Mouse (Mus musculus) liver, embryonic 14.5 days (tissue): ENCODE results near the gene Prkcb. TPM values are rescaled to one million over a fixed set of nuclear protein-coding genes. Genes with fewer than 3 reads are reported as not detected.

Source experiments
- ATAC-seq: fragments of 200-750 bp; cut with Nextera tagmentation; 2 replicates; pipeline ENCODE4 v1.8.0; 2017; ENCODE audit warnings: moderate number of reproducible peaks, mild to moderate bottlenecking, moderate library complexity; ENCODE audit not compliant: insufficient read depth
- DNase-seq, 3 experiments: peaks; one replicate each; pipeline ENCODE4 v3.0.0-alpha.2; 2012 to 2013; ENCODE audit warnings: low read depth in 3 of 3, low spot score in 3 of 3
- H3K27ac ChIP-seq: fragments of 300-500 bp; sonication (generic); 2 replicates; pipeline ENCODE4 v1.5.1; 2014; ENCODE audit warnings: moderate library complexity, mild to moderate bottlenecking, control low read depth, inconsistent platforms
- H3K27me3 ChIP-seq: fragments of 300-500 bp; sonication (generic); 2 replicates; pipeline ENCODE4 v1.6.1; 2014; ENCODE audit warnings: mild to moderate bottlenecking, low read length, moderate library complexity; ENCODE audit not compliant: control insufficient read depth, insufficient read depth
- H3K36me3 ChIP-seq: fragments of 300-500 bp; sonication (generic); replicated peaks from 2 replicates; pipeline ENCODE4 v1.6.1; 2014; ENCODE audit warnings: low read depth; ENCODE audit not compliant: control insufficient read depth, insufficient read depth
- H3K4me1 ChIP-seq, 2 experiments: fragments of 200-500 bp in 1 of 2; fragments of 300-500 bp in 1 of 2; sonication (generic) in 1 of 2; replicated peaks; 2 replicates each; pipeline ENCODE4 v1.6.1; 2012 to 2014; ENCODE audit warnings: antibody characterized with exemption in 1 of 2, inconsistent platforms in 1 of 2, low read length in 1 of 2; ENCODE audit not compliant: control insufficient read depth in 2 of 2, insufficient read depth in 2 of 2
- H3K4me2 ChIP-seq: fragments of 300-500 bp; sonication (generic); 2 replicates; pipeline ENCODE4 v1.6.1; 2014; ENCODE audit warnings: low read depth, mild to moderate bottlenecking, control low read depth, moderate library complexity
- H3K4me3 ChIP-seq, 2 experiments: fragments of 200-500 bp in 1 of 2; fragments of 300-500 bp in 1 of 2; sonication (generic) in 1 of 2; 2 replicates each; pipeline ENCODE4 v1.5.1; 2012 to 2014; ENCODE audit warnings: low read depth in 2 of 2, low read length in 2 of 2, mild to moderate bottlenecking in 2 of 2, control low read depth in 1 of 2, inconsistent platforms in 1 of 2, moderate library complexity in 1 of 2; ENCODE audit not compliant: insufficient read depth in 1 of 2
- H3K9ac ChIP-seq: fragments of 300-500 bp; sonication (generic); replicated peaks from 2 replicates; pipeline ENCODE4 v1.6.1; 2014; ENCODE audit warnings: mild to moderate bottlenecking, control low read depth, moderate library complexity
- H3K9me3 ChIP-seq: fragments of 300-500 bp; sonication (generic); 2 replicates; pipeline ENCODE4 v1.6.1; 2016; ENCODE audit warnings: low read length, mixed read lengths; ENCODE audit not compliant: control insufficient read depth
- CTCF ChIP-seq: IDR thresholded peaks from 2 replicates; pipeline ENCODE4 v1.5.1; 2016; ENCODE audit warnings: antibody characterized with exemption, low read depth, control low read depth
- EP300 ChIP-seq: IDR thresholded peaks from 2 replicates; pipeline ENCODE4 v1.6.1; 2016; ENCODE audit warnings: antibody characterized with exemption, low read depth
- whole genome bisulfite sequencing: fragments of 180-500 bp; shearing (Covaris S2); extraction: QIAGEN DNeasy Blood & Tissue Kit; methylation state at CpG from one replicate; pipeline ENCODE4 v1.1.7; 2014; ENCODE audit not compliant: insufficient replicate concordance; 5-methylcytosine and 5-hydroxymethylcytosine counted together
- polyA plus RNA-seq, 2 experiments: library from polyadenylated mRNA; depleted of rRNA in 1 of 2; stranded (reverse) in 1 of 2; unstranded in 1 of 2; fragments of >200 nt; fragmentation: Nextera tagmentation in 1 of 2; extraction: Ambion mirVana in 1 of 2; gene quantifications; 2 replicates each; pipeline versions ENCODE4 v1.2.1 to v1.2.3; 2012 to 2014

Gene Prkcb
- polyA plus RNA-seq, 2 experiments = 1.6 to 2.3 TPM

- H3K4me2 ChIP-seq = no peak overlapping the region
- no peak overlapping the region for H3K4me3 ChIP-seq
- no peaks in the 10 kb centered on the region for H3K36me3 ChIP-seq
- ATAC-seq (no peak), DNase-seq (no peak)
- no peaks in the 10 kb centered on the region for H3K9me3 ChIP-seq
- H3K27ac ChIP-seq = no peak overlapping the region
- H3K9ac ChIP-seq = no peak overlapping the region
- TF ChIP-seq CTCF = no peak
- TF ChIP-seq EP300 = no peak
- no peaks in the 10 kb centered on the region for H3K4me1 ChIP-seq
- no peaks in the 10 kb centered on the region for H3K27me3 ChIP-seq
- WGBS = 53% methylated on average over 3 of the region's 3 CpGs
These were observed 83.8 kb downstream of the Prkcb start for GRCm38 (mm10) chr7:122372349-122372748.

- Histone ChIP-seq H3K4me1 (no peaks in the 10 kb centered on the region), H3K27me3 (no peaks in the 10 kb centered on the region), H3K4me3 (no peak overlapping the region), H3K9me3 (no peaks in the 10 kb centered on the region), H3K9ac (no peak overlapping the region), H3K27ac (no peak overlapping the region), H3K36me3 (no peaks in the 10 kb centered on the region), H3K4me2 (no peak overlapping the region)
- no peak for ATAC-seq
- no peak for DNase-seq
- TF ChIP-seq EP300 (no peak), CTCF (no peak)
These were observed 88.3 kb downstream of the Prkcb start for GRCm38 (mm10) chr7:122376845-122377244.

DNA sequence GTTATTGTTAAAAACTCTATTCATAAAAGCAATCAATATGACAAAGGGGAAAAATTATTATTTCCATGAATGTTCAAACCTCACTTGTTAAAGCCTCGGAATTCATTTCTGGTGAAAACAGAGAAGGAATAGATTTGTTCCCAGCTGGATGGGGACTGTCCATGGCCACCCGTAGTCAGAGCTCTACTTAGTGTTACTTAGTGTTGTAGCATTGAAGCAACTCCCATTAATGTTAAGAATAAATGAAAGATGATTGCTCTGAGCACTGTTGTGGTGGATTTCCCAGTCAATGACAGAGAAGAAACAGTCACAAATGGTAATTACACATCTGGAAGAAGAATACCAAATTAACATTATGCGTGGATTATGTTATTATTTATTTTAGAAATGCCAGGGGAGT, 89.4 kb downstream of the Prkcb start:
- no peaks in the 10 kb centered on the region for H3K9me3 ChIP-seq
- no peaks in the 10 kb centered on the region for H3K27me3 ChIP-seq
- H3K4me1 ChIP-seq = no peaks in the 10 kb centered on the region
- no peak overlapping the region for H3K27ac ChIP-seq
- no peak for ATAC-seq
- H3K4me3 ChIP-seq = no peak overlapping the region
- no peak overlapping the region for H3K4me2 ChIP-seq
- DNase-seq = no peak
- TF ChIP-seq EP300 = no peak
- TF ChIP-seq CTCF = no peak
- H3K9ac ChIP-seq = no peak overlapping the region
- no peaks in the 10 kb centered on the region for H3K36me3 ChIP-seq
- WGBS = 61% methylated on average over 3 of the region's 3 CpGs

- Histone ChIP-seq H3K9me3 (no peaks in the 10 kb centered on the region), H3K9ac (no peak overlapping the region), H3K4me3 (no peak overlapping the region), H3K27ac (no peak overlapping the region), H3K36me3 (no peaks in the 10 kb centered on the region), H3K4me2 (no peak overlapping the region), H3K4me1 (no peaks in the 10 kb centered on the region), H3K27me3 (no peaks in the 10 kb centered on the region)
- no peak for ATAC-seq
- TF ChIP-seq EP300 (no peak), CTCF (no peak)
- no peak for DNase-seq
- 49% methylated on average over 10 of the region's 10 CpGs for WGBS
These were observed 89.9 kb downstream of the Prkcb start for GRCm38 (mm10) chr7:122378473-122378872.

GRCm38 (mm10) chr7:122379292-122379691, 90.7 kb downstream of the Prkcb start:
- no peak overlapping the region for H3K9ac ChIP-seq
- DNase-seq = no peak
- H3K27ac ChIP-seq = no peak overlapping the region
- H3K36me3 ChIP-seq = no peaks in the 10 kb centered on the region
- no peak overlapping the region for H3K4me2 ChIP-seq
- no peaks in the 10 kb centered on the region for H3K9me3 ChIP-seq
- H3K4me3 ChIP-seq = no peak overlapping the region
- no peak for ATAC-seq
- H3K27me3 ChIP-seq = no peaks in the 10 kb centered on the region
- 72% methylated on average over 7 of the region's 7 CpGs for WGBS
- no peak for TF ChIP-seq EP300
- no peak for TF ChIP-seq CTCF
- no peaks in the 10 kb centered on the region for H3K4me1 ChIP-seq
